Mouse (Mus musculus): ENCODE measurements at regions not wholly inside any gene's neighbourhood (a gene's known extent, or its start where the extent isn't known, plus 50 kb on each side); places are given as distances from the start of the nearest gene placed in this dataset.

- no peak for ATAC-seq
Observed at GRCm38 (mm10) chr12:74516527-74516926, 200.3 kb upstream of the Gm11042 start.

GRCm38 (mm10) chr12:74502791-74503190, 186.6 kb upstream of the Gm11042 start:
- no peak for ATAC-seq

DNA sequence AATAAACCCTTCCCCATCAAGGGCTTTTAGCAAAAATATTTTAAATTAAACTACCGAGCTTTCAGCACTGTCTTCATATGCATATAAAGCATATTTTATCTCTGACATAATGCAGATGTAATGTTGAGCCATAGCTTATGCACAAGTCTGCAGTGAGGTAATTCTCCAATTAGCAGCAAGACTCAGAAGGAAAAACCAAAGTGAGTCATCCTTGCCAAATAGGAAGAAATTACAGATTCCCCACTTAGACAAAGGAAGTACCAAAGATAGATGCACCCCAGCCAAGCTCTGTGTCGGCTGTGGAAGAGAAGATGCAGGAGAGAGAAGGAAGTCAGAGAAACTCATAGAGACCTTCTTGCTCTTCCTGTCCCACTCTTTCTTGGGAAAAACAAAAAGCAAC, 161.4 kb upstream of the Gm11042 start:
- ATAC-seq = no peak

- ATAC-seq = no peak
Observed at GRCm38 (mm10) chr12:74474741-74475140, 158.5 kb upstream of the Gm11042 start.

DNA sequence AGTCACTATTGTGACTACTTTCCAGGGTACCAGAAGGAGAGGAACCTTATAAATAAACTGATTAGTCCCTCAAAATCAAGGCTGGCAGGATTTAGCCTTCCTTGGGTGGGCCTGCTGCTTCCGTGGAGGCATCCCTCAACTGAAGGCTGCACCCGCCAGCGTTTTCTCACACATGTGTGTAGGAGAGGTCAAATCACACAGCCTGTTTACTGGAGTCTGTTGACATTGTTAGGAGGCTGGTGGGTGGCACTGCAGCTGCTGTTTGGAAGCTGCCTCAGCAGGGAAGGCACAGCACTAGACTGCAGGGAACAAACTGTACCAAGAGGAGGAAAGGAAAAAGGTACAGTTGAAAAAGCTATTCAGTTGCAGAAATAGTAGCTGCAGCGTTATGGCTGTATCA, 142.3 kb upstream of the Gm11042 start:
- ATAC-seq = no peak

DNA sequence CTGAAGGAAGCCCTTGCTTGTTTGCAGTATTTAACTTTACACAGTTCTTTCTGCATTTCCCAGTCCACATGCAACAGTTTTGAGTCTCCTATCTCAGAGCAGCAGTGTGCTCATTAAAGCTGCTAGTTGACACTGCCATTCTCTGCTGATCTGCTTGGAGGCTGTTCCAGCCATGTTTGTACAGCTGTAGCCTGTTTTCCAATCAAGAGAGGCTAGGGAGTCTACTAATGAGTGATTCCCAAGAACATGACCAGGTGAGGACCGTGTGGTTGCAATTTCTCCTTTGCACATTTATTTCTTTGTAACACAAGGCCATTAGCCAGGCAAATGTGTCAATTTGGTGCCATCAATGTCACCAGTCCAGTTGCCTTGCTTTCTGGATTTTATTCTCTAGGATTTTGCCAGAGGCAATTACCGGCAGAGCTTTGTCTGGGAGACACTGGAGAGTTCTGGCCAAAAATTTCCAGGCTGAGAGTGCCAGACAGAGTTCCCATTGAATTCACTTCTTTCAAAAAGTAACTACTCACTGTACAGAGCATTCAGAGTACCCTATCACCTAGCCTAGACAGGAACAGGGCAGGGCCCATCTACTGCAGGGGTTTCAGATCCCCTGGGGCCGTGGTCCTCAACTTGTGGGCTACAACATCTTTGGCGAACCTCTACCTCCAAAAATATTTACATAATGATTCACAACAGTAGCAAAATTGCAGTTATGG, 136.3 kb upstream of the Gm11042 start:
- no peak for ATAC-seq

DNA sequence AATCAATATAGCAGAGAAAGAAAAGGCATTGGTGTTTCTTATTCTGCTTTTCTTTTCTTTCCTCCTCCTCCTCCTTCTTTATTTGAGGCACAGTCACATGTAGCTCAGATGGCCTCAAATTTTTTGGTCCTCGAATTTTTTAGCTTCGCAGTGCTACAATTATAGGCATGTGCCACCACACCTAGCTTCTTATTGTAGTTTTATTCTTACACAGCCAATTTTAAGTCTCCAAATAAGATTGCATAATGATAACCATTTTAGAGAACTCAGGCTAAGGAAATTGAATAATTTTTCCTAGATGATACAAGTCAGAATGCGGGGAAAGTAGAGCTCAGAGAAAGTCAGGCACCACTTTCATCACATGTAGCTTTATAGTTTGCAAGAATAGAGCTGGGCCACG, 132.1 kb upstream of the Gm11042 start:
- ATAC-seq = no peak

DNA sequence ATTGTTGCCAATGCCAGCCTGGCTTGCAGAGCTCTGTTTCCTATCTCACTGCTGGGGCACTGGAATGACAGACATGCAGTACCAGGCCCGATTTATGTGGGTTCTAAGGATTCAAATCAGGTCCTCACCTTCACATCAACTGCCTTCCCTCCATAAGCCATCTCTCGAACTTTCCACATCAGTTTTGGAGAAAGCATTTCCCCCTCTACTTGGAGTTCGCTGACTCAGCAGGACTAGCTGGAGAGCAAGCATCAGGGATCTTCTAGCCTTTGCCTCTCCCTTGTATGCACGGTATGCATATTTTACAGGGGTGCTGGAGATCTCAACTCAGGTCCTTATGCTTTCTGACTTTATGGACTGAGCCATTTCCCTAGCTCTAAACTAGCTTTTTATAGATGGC, 118.7 kb upstream of the Gm11042 start:
- ATAC-seq = no peak

DNA sequence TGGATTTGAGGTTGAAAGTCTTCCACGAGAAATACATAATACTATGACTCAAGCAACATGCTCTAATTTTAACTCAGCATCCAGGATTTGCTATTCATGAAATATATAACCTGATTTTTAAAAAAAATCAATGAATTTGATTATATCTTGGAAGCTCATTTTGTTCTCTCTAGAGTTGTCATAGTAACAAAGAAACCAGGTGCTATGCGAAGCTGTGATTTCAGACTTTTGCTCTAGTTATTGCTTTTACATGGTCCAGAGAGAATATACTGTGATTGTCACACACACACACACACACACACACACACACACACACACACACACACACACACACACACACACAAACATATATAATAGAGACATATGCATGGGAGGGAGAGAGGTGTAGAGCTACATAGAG, 98.5 kb upstream of the Gm11042 start:
- no peak for ATAC-seq

DNA sequence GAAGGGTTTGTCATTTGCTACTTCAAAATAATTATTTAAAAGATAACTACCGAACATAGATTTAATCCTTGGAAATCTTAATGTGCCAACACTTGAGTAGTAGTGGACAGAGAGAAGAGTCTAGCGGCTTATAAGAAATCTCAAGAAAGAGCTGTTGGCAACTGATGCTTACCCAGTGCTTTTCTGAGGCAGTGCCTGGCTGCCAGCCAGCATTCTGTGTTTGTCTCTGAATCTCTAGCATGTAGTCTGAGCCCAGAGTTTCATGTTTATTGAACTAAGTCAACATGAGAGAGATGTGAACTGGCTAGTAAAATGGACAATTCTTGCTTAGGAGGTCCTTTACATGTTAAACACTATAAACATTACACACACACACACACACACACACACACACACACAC, 94.3 kb upstream of the Gm11042 start:
- ATAC-seq = no peak

DNA sequence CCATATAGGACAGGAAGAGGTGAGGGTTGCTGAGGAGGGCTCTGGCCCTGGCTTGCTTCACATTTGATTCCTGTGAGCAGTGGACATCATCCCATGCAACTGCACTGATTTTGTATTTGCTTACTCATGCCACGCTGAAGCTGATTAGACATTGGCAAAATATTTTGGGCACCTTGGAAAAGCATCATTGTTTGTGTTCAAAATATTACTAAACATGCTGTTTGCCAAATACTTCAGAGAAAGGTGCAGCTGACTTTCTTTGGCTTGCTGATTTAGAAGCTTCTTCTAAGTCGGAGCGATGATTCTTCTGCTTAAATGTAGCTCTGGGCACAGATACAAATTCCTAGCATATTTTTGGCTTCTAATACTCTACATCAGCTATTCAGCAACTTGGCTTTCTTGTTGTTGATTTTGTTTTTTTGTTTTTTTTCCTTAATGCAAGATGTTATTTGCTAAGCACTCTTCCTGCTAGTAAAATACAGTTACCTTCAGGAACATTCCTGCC, 91.4 kb upstream of the Gm11042 start:
- ATAC-seq = no peak

GRCm38 (mm10) chr12:74389811-74390210, 73.6 kb upstream of the Gm11042 start:
- no peak for ATAC-seq

Measured in CD4-positive, CD25-positive, alpha-beta regulatory T cell, adult 4 months (primary cell).